Mouse (Mus musculus) frontal cortex, postnatal 36 days (tissue): ENCODE measurements around the gene Rhou.
"Not testable (repeated sequence)": the region's sequence is repeated elsewhere in the genome, so short reads cannot be mapped to it uniquely, and the experiment has no call there.

Experiments
- DNase-seq, 2 experiments: peaks; one replicate each; pipeline ENCODE4 v3.0.0; 2022; ENCODE audit warnings: low spot score in 2 of 2

The Rhou gene

GRCm38 (mm10) chr8:123653308-123653993 lies at the start of gene Rhou:
Rhou (plus strand) TSS chr8:123653929.
- peak; percentile 90 to 92 for DNase-seq

GRCm38 (mm10) chr8:123612652-123613051 lies 41.1 kb upstream of the Rhou start:
- not testable (repeated sequence) for DNase-seq

GRCm38 (mm10) chr8:123623523-123623922 lies 30.2 kb upstream of the Rhou start:
- not testable (repeated sequence) for DNase-seq

GRCm38 (mm10) chr8:123624274-123624673 lies 29.5 kb upstream of the Rhou start:
- DNase-seq, result no peak

GRCm38 (mm10) chr8:123624702-123625101 lies 29.0 kb upstream of the Rhou start:
- peak in 1 of 2 experiments; percentile 53 for DNase-seq

- no peak for DNase-seq
Observed at GRCm38 (mm10) chr8:123625717-123626116, 28.0 kb upstream of the Rhou start.

GRCm38 (mm10) chr8:123627410-123628147 lies 26.1 kb upstream of the Rhou start:
- DNase-seq, result no peak

- peak; percentile 34 to 70 for DNase-seq
Observed at GRCm38 (mm10) chr8:123628253-123628967, 25.3 kb upstream of the Rhou start.

- DNase-seq, result peak; percentile 78 to 82
Observed at GRCm38 (mm10) chr8:123628968-123629755, 24.6 kb upstream of the Rhou start.

- DNase-seq, result no peak
Observed at GRCm38 (mm10) chr8:123630058-123630457, 23.7 kb upstream of the Rhou start.

GRCm38 (mm10) chr8:123630841-123631251 lies 22.9 kb upstream of the Rhou start:
- DNase-seq, result no peak

GRCm38 (mm10) chr8:123631746-123632145 lies 22.0 kb upstream of the Rhou start:
- not testable (repeated sequence) for DNase-seq

GRCm38 (mm10) chr8:123632257-123632656 lies 21.5 kb upstream of the Rhou start:
- no peak for DNase-seq

GRCm38 (mm10) chr8:123633801-123634200 lies 19.9 kb upstream of the Rhou start:
- no peak for DNase-seq

GRCm38 (mm10) chr8:123634395-123635131 lies 19.2 kb upstream of the Rhou start:
- DNase-seq, result no peak

GRCm38 (mm10) chr8:123635671-123636070 lies 18.1 kb upstream of the Rhou start:
- DNase-seq, result no peak

- peak; percentile 43 to 75 for DNase-seq
Observed at GRCm38 (mm10) chr8:123643330-123644051, 10.2 kb upstream of the Rhou start.

- DNase-seq, result no peak
Observed at GRCm38 (mm10) chr8:123645229-123645628, 8.5 kb upstream of the Rhou start.

- DNase-seq, result no peak
Observed at GRCm38 (mm10) chr8:123648245-123649170, 5.2 kb upstream of the Rhou start.
